Mouse (Mus musculus): ENCODE measurements at regions not wholly inside any gene's neighbourhood (a gene's known extent, or its start where the extent isn't known, plus 50 kb on each side); places are given as distances from the start of the nearest gene placed in this dataset.

DNA sequence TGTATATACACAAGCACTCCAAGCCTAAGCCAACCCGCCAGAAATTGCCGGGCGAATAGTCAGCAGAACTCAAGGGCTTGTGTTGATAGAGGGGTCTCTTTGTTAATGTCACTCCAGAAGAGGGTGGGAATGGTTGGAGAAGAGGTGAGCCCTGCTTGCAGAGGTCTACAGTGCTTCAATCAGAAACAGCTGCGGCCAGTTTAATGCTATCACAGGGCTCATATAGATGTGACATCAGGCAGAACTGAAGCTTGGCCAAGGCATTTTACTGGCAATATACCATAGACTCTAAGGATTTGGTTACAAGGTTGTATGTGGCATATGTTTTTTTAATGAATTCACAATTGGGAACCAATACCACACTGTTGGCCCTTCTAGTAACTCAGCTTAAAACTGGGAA, 787.4 kb downstream of the 5730522E02Rik start:
- no peak overlapping the region for H3K9ac ChIP-seq
- no peaks in the 10 kb centered on the region for H3K27me3 ChIP-seq
- no peaks in the 10 kb centered on the region for H3K9me3 ChIP-seq
- 92% methylated on average over 4 of the region's 4 CpGs for WGBS
- no peaks in the 10 kb centered on the region for H3K4me1 ChIP-seq (replicated peaks)
- no peak for ATAC-seq (ENCODE audit: low read depth)
- H3K4me2 ChIP-seq: no peak overlapping the region
- no peak overlapping the region for H3K27ac ChIP-seq (replicated peaks)
- H3K36me3 ChIP-seq: no peaks in the 10 kb centered on the region
- H3K4me3 ChIP-seq: no peak overlapping the region

DNA sequence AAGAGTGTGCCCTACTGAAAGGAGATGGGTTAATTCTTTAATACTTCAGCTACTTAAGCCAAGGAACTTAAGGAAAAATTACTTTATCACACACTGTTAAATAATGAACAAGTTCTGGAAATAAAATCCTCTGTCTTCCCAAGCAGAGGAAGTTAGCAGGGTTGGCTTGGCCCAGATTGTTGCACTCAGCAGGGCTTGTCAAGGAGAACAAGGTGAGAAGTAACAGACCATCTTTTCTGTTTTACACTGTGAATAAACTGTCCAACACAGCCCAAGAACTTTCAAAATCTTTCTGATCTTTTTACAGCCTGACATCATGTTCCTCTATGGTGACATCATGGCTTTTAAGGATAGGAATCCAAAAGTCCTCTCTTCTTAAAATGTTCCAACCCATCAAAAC, 789.1 kb downstream of the 5730522E02Rik start:
- Histone ChIP-seq H3K4me1 (replicated peaks) (no peaks in the 10 kb centered on the region), H3K4me3 (no peak overlapping the region), H3K9ac (no peak overlapping the region), H3K36me3 (no peaks in the 10 kb centered on the region), H3K4me2 (no peak overlapping the region), H3K27ac (replicated peaks) (no peak overlapping the region), H3K27me3 (no peaks in the 10 kb centered on the region), H3K9me3 (no peaks in the 10 kb centered on the region)
- ATAC-seq (ENCODE audit: low read depth): no peak

DNA sequence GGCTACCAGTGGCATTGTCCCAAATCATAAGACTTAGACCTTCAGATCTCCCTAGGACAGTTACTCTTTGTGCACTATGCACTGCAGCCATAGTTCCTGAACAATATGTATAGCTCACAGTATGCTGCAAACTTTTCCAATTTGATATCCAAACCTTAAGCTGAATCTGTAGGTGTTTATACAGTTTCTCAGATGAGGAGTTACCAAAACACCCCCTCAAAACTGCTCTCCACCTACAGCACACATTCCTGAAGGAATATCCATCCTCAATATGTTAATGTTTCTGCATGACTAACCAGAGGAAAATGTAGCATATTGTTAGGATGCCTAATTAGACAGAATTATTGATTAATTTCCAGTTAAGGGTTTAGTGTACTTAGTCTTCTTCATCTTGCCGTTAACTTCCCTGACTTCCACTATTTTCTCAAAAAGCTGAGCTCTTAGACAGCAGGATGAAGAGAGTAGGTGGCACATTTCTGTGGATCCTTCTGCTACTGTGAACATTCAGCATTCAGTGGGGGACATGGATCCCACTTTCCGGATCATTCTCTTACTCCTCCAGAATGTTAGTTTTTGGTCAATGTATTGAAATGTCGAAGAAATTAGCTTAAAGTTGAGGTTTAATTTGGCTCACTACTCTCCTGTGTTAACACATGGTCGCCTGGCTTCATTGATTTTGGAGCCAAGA, 800.0 kb downstream of the 5730522E02Rik start:
- H3K4me3 ChIP-seq: no peak overlapping the region
- no peak for ATAC-seq (ENCODE audit: low read depth)
- H3K4me1 ChIP-seq (replicated peaks): no peaks in the 10 kb centered on the region
- 85% methylated on average over 4 of the region's 4 CpGs for WGBS
- H3K36me3 ChIP-seq: no peaks in the 10 kb centered on the region
- H3K9me3 ChIP-seq: no peaks in the 10 kb centered on the region
- H3K4me2 ChIP-seq: no peak overlapping the region
- no peak overlapping the region for H3K27ac ChIP-seq (replicated peaks)
- H3K9ac ChIP-seq: no peak overlapping the region
- H3K27me3 ChIP-seq: no peaks in the 10 kb centered on the region

DNA sequence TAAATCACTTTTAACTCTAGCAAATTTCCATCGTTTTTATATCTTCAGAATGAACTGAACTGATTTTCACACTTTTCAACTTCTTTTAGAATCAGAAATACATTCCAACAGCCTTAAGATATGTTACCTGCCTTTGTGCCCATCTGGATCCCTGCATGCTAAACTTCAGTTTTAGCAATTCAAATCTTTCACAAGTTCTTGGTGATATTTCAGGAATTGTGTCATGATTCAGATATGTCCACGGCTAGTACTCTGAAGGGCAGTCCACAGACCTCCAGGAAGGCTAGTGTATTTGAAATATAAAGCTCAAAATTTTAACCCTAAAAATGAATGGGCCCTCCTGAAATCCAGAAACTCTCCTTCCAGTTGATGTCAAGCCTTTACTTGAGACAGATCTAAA, 818.9 kb downstream of the 5730522E02Rik start:
- no peak for ATAC-seq (ENCODE audit: low read depth)
- H3K4me1 ChIP-seq (replicated peaks): no peaks in the 10 kb centered on the region
- H3K9ac ChIP-seq: no peak overlapping the region
- H3K4me2 ChIP-seq: no peak overlapping the region
- no peaks in the 10 kb centered on the region for H3K9me3 ChIP-seq
- WGBS: 78% methylated on average over 2 of the region's 2 CpGs
- no peaks in the 10 kb centered on the region for H3K36me3 ChIP-seq
- no peaks in the 10 kb centered on the region for H3K27me3 ChIP-seq
- H3K27ac ChIP-seq (replicated peaks): no peak overlapping the region
- no peak overlapping the region for H3K4me3 ChIP-seq

DNA sequence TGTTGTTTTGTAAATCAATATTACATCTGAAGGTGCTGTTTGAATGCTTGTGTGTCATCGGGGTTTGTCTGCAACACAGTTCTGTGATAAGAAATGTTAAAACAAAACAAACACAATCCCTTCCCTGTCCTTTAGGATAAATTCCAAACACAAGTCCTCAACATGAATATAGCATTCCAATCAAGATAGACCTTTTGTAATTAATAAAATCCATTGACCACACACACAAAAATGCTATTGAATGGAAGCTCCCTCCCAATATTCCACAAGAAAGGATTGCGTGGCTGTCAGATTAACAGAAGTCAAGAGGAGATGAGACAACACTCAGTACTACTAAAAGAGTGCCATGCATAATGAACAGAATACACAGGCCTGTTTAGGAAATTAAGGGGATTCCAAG, 843.5 kb downstream of the 5730522E02Rik start:
- Histone ChIP-seq H3K9ac (no peak overlapping the region), H3K27ac (replicated peaks) (no peak overlapping the region), H3K4me1 (replicated peaks) (peaks cover 12% of the 10 kb centered on the region; the same call in 1 of the 2 replicates), H3K27me3 (no peaks in the 10 kb centered on the region), H3K36me3 (no peaks in the 10 kb centered on the region), H3K9me3 (no peaks in the 10 kb centered on the region), H3K4me3 (no peak overlapping the region), H3K4me2 (no peak overlapping the region)
- WGBS: 79% methylated on average over 2 of the region's 2 CpGs
- no peak for ATAC-seq (ENCODE audit: low read depth)

DNA sequence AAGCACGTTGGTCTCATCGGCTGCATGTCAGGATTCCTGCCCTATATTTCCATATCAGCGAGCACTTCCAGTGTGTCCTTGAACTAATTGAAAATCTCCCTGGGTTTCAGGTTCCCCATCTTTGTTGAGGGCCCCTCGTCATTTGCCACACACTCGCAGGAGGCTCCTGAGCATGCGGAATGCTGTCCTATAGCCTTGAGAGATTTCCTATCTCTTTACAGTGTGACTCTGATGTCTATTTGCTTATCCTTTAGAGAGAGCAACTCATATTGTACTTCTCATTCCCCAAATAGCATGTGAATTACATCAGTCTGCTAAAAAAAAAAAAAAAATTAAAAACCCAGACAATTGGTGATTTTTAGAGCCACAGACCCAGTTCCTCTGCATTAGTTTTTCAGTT, 845.1 kb downstream of the 5730522E02Rik start:
- WGBS: 66% methylated on average over 6 of the region's 6 CpGs
- Histone ChIP-seq H3K27me3 (no peaks in the 10 kb centered on the region), H3K36me3 (no peaks in the 10 kb centered on the region), H3K9ac (no peak overlapping the region), H3K9me3 (no peaks in the 10 kb centered on the region), H3K4me2 (no peak overlapping the region), H3K4me3 (no peak overlapping the region), H3K4me1 (replicated peaks) (peaks cover 12% of the 10 kb centered on the region; the same call in 1 of the 2 replicates), H3K27ac (replicated peaks) (no peak overlapping the region)
- no peak for ATAC-seq (ENCODE audit: low read depth)

DNA sequence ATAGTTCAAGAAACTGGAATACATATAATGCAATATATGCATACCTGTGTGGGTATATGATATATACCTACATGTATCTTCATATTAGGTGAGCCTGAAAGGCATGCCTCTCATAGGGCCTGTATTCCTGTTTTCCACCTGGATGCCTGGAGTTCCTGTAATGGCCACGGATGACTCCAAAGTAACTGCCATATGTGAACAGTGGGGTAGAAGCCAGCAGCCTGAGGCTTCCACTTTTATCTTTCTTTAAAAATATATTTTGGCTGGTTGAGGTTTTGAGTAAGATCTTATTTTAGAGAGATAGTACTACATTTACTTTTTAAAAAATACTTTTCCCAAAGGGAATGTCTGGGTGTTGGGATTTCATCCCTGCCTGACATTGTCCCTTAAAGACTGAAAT, 850.8 kb downstream of the 5730522E02Rik start:
- Histone ChIP-seq H3K4me1 (replicated peaks) (peaks cover 22% of the 10 kb centered on the region), H3K9ac (no peak overlapping the region), H3K4me3 (no peak overlapping the region), H3K9me3 (no peaks in the 10 kb centered on the region), H3K27ac (replicated peaks) (no peak overlapping the region), H3K4me2 (no peak overlapping the region), H3K27me3 (no peaks in the 10 kb centered on the region), H3K36me3 (no peaks in the 10 kb centered on the region)
- ATAC-seq (ENCODE audit: low read depth): no peak
- WGBS: 76% methylated on average over 1 of the region's 1 CpGs

DNA sequence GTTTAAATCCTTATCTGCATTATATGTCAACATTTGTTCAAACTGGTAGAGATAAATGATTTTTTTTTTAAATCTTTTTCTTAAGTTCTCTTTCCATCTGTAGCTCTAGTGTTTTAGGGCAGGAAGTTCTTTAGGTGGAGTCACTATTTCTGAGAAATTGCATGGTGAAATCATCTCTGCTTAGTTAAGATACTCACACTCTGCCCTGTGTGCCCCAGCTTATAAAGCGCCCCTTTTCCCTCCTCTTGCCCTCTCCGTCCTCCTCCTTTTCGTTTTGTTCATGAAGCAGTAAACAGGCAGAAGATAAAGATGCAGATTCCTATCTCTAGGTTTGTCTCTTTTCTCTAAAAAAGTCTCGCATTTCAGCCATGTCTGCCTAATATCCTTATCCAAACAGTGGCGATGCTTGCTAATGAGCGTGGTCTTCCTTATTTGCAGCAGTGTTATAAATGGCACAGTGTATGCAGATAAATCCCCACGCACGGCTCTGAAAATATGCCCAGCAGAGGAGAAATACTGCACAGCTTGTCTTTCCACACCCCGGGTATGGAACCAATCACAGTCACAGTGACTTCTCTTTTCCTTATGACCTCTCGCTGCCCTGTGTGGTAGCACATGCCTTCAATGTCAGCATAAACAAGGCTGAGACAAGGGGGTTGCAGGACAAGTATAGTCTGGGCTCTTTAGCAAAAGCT, 852.7 kb downstream of the 5730522E02Rik start:
- H3K27ac ChIP-seq (replicated peaks): peak overlapping the region; percentile 89
- peak; percentile 64 for ATAC-seq (ENCODE audit: low read depth)
- WGBS: 8% methylated on average over 10 of the region's 10 CpGs
- peaks cover 22% of the 10 kb centered on the region for H3K4me1 ChIP-seq (replicated peaks)
- no peaks in the 10 kb centered on the region for H3K27me3 ChIP-seq
- H3K9me3 ChIP-seq: no peaks in the 10 kb centered on the region
- no peaks in the 10 kb centered on the region for H3K36me3 ChIP-seq
- H3K4me3 ChIP-seq: peak overlapping the region; percentile 26
- peak overlapping the region; percentile 60 for H3K4me2 ChIP-seq
- peak overlapping the region; percentile 61 for H3K9ac ChIP-seq

DNA sequence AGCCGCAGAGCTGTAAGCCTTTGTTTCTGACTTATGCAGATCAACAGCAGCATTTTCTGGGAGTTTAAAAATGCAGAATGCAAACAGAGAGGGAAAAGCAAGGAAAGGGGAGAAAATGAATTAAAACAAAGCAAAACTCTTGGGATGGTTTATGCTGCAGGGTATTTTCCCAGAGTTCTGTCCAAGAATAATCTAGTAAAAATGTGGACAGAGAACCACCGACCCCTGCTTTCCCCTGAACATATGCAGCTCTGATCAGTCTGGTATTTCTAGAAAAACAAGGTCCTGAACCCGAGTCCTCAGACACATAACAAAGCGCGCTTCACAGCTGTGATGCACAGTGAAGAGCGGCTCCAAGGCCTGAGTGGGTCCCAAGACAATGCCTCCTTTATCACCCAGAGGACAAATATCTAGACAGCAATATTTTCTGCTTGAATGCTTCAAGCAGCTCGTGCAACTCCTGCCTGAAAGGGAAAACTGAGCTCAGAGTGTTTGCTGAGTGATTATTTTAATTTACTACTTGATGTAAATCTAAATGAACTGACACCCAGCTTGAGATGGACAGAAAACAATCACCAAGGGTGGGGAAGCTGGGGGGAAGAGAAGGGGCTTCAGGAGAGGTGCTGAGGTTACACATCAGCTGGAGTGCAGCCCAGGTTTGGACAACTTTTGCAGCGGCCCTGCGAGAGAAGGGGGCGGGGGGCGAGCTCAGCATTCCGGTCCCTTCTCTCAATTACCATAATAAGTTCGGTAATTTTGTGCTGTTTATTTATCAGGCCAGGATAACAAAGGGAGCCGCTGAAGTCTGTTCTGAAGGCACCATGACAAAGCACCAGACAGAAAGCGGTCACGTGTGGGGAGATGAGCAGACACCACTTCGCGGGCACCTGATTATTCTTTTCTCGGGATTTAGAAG, 853.6 kb downstream of the 5730522E02Rik start:
- Histone ChIP-seq H3K4me1 (replicated peaks) (peaks cover 22% of the 10 kb centered on the region), H3K9me3 (no peaks in the 10 kb centered on the region), H3K4me3 (peak overlapping the region; percentile 26), H3K27me3 (no peaks in the 10 kb centered on the region), H3K27ac (replicated peaks) (peak overlapping the region; percentile 89), H3K9ac (peak overlapping the region; percentile 61), H3K36me3 (no peaks in the 10 kb centered on the region), H3K4me2 (peak overlapping the region; percentile 60)
- peak; percentile 91 for ATAC-seq (ENCODE audit: low read depth)
- WGBS: 3% methylated on average over 19 of the region's 19 CpGs

DNA sequence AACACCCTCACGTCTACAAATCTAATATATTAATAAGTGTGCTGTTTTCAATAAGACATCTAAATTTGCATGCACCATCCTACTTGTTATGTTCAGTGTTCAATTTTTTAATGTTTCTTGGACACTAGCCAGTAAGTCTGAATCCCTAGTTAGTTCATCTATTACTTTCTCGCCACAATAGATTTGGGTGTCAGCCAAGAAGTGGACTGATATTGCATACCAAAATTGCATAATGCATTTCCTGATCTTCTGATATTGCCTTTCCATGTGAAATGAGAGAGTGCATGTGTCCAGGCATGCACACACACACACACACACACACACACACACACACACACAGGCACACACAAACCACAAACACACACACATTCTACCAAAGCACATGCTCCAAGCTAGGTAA, 874.9 kb downstream of the 5730522E02Rik start:
- Histone ChIP-seq H3K4me2 (no peak overlapping the region), H3K27me3 (no peaks in the 10 kb centered on the region), H3K4me1 (replicated peaks) (no peaks in the 10 kb centered on the region), H3K9ac (no peak overlapping the region), H3K9me3 (no peaks in the 10 kb centered on the region), H3K4me3 (no peak overlapping the region), H3K36me3 (no peaks in the 10 kb centered on the region), H3K27ac (replicated peaks) (no peak overlapping the region)
- 71% methylated on average over 2 of the region's 2 CpGs for WGBS
- no peak for ATAC-seq (ENCODE audit: low read depth)

DNA sequence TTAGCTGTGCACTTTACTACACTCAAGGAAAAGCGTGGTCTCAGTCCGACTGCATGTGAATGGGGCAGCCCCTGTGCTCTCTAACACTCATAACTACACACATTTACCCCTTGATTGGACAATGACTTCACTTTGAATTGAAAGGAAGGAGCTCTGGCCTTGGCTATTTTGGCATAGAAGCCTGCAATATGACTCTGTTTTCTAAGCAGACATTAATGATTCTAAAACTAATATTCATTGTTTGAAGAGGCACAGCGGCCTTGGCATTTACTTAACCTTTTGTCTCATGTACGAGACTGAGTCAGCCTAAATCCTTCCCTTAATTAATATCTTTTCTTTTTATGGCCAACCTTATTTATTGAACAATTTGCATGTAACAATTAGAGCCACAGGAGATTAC, 879.9 kb downstream of the 5730522E02Rik start:
- no peaks in the 10 kb centered on the region for H3K9me3 ChIP-seq
- H3K27ac ChIP-seq (replicated peaks): no peak overlapping the region

DNA sequence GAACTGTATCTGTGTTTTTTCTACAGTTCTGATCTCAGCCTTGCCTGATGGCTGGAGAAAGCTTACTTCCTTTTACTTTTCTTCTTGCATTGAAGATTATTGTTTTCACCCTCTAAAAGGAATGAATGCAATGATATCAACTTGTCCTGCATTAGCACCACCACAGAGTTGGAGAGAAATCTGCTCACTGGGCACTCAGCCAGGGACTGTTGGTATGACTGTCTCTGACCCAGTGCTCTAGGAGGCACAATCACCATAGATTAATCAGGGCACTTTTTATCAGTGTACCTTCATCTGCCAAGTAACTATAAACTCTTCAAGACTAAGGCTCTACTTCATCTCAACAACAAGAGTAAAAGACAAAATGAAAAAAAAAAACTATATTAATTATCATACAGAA, 888.1 kb downstream of the 5730522E02Rik start:
- no peak overlapping the region for H3K9ac ChIP-seq
- ATAC-seq (ENCODE audit: low read depth): no peak
- no peaks in the 10 kb centered on the region for H3K27me3 ChIP-seq

More for the DNA sequence above, 879.9 kb downstream of the 5730522E02Rik start:
- H3K4me3 ChIP-seq: no peak overlapping the region
- 60% methylated on average over 4 of the region's 4 CpGs for WGBS
- no peak for ATAC-seq (ENCODE audit: low read depth)
- no peaks in the 10 kb centered on the region for H3K27me3 ChIP-seq
- no peak overlapping the region for H3K4me2 ChIP-seq
- no peak overlapping the region for H3K9ac ChIP-seq
- H3K36me3 ChIP-seq: no peaks in the 10 kb centered on the region
- H3K4me1 ChIP-seq (replicated peaks): no peaks in the 10 kb centered on the region; the same call in 1 of the 2 replicates

More for the DNA sequence above, 888.1 kb downstream of the 5730522E02Rik start:
- H3K4me1 ChIP-seq (replicated peaks): no peaks in the 10 kb centered on the region
- no peak overlapping the region for H3K4me3 ChIP-seq
- no peak overlapping the region for H3K27ac ChIP-seq (replicated peaks)
- no peaks in the 10 kb centered on the region for H3K36me3 ChIP-seq
- no peaks in the 10 kb centered on the region for H3K9me3 ChIP-seq
- H3K4me2 ChIP-seq: no peak overlapping the region

Data from neural tube, embryonic 13.5 days (tissue).